Mouse (Mus musculus) lung, adult 2 months (tissue): Measurements from ENCODE around the gene 6430548M08Rik.

Experiments
- CTCF ChIP-seq: fragments of 200-500 bp; IDR thresholded peaks from 2 replicates; pipeline ENCODE4 v1.5.1; 2011; ENCODE audit warnings: mild to moderate bottlenecking, low read length, control low read depth; ENCODE audit not compliant: insufficient read depth
- POLR2A ChIP-seq: fragments of 200-500 bp; IDR thresholded peaks from 2 replicates; pipeline ENCODE4 v1.6.1; 2011; ENCODE audit warnings: low read depth, mild to moderate bottlenecking, control low read depth, low read length, borderline replicate concordance; ENCODE audit errors: extremely low read depth

- no peak for TF ChIP-seq CTCF
- no peak for TF ChIP-seq POLR2A
Observed at GRCm38 (mm10) chr8:120204736-120205360, 90.9 kb downstream of the 6430548M08Rik start.
